Mouse (Mus musculus) myocyte (in vitro differentiated cells): ENCODE results near the gene Olfr1361.

Experiments used
- MYOG ChIP-seq, 3 experiments: IDR thresholded peaks; one replicate each; pipeline ENCODE4 v1.6.1; 2011; ENCODE audit warnings: control low read depth in 2 of 3, low read depth in 2 of 3, mild to moderate bottlenecking in 2 of 3; ENCODE audit not compliant: insufficient read length in 2 of 3, control insufficient read depth in 1 of 3, insufficient read depth in 1 of 3
- POLR2A ChIP-seq: IDR thresholded peaks from one replicate; pipeline ENCODE4 v1.6.1; 2011; ENCODE audit warnings: low read depth, mild to moderate bottlenecking, control low read depth, moderate library complexity; ENCODE audit not compliant: insufficient read length
- TCF12 ChIP-seq: IDR thresholded peaks from one replicate; pipeline ENCODE4 v1.6.1; 2011; ENCODE audit warnings: mild to moderate bottlenecking, control low read depth; ENCODE audit not compliant: poor library complexity, insufficient read depth, severe bottlenecking

DNA sequence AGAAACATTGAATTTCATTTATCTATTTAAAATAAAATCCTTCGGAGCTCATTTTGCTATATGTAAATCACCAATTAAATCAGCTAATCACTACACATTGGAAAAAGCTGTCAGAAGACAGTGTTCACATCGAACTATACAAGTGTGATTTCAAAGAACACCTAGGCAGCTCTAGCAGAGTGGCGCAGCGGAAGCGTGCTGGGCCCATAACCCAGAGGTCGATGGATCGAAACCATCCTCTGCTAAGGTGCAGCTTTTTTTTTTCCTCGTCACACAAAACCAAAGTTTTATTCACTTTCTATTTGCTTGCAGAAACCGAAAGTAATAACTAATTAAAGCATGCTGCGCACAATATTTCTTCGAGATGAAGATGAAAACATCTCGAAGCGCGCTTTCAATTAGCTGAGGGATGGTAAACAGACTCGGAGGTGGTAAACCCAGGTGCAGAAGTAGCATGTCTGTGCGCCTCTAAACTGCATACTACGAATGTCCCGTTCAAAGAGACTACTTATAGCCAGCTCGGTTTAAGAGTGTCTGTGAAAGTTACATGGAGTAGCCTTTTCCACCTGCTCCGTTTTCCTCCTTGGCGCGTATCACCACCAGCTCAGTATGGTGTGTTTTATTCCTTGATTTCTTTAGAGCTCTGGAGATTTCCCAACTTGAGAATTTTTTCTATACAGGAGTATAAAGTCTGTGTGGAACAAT lies 47.8 kb upstream of the Olfr1361 start:
- no peak for TF ChIP-seq TCF12
- TF ChIP-seq MYOG (IDR thresholded peaks at IDR 0.05; ENCODE audit: control insufficient read depth in 1 of 3, insufficient read depth in 1 of 3, insufficient read length in 2 of 3, low read depth in 2 of 3) = no peak
- no peak for TF ChIP-seq POLR2A
